Mouse (Mus musculus) lung, postnatal 0 days (tissue): ENCODE data around the gene Isg20.

ENCODE experiments used
- CTCF ChIP-seq: IDR thresholded peaks from 2 replicates; pipeline ENCODE4 v1.5.1; 2016; ENCODE audit warnings: antibody characterized with exemption, mild to moderate bottlenecking
- EP300 ChIP-seq: IDR thresholded peaks from 2 replicates; pipeline ENCODE4 v1.6.1; 2016; ENCODE audit warnings: antibody characterized with exemption, mild to moderate bottlenecking, control low read depth

DNA sequence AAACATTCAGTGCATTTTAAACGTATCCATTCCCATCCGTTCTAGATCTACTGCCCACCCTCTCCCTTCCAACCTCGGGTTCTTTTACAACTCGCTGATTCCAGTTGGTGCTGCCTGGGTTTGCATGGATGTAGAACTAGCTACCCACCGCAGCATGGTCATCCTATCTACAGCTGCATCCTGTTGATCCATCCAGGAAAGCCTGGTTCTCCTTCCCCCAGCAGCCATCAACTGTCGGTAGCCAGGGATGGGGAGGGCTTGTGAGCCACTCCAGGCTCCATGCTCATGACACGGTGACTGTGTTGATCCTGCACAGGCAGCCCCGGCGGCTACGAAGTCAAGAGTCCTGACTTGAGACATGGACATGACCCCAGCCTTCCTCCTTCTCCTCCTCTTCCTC lies 19.3 kb upstream of the Isg20 start:
- no peak for TF ChIP-seq CTCF
- TF ChIP-seq EP300 = no peak
